Comparison of ENCODE assay signal across 8 mouse cellular contexts in the genomic region with DNA sequence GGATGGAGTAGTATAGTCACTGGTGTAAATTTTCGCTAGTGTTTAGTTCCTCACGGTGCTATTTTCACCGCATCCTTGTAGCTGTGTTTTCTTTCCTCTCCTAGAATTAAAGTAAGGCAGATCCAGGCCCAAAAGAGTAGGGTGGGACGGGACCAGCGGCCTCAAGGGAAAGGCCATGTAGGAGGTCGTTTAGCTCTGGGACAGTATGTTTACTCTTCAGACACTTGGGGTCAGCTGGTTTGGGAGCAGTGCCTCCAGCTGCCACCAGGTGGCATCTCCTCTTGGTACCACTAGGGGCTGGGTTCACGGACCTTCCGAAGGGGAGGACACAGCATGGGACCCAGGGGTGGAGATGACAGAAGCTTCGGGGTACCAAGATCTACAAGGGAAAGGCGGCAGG. TPM values are rescaled to one million over a fixed set of nuclear protein-coding genes. Genes with fewer than 3 reads are reported as not detected.
DNase-seq lines count a peak whose midpoint lies in the region; ATAC-seq and TF ChIP-seq lines count a peak whose summit lies in the region.

No protein-coding gene starts in this region.

- peaks cover 81% of the 10 kb centered on the region for H3K36me3 ChIP-seq in G1E (replicated peaks)
- peaks cover 42% of the 10 kb centered on the region for H3K36me3 ChIP-seq in forebrain, postnatal 0 days (ENCODE audit: insufficient read depth)
- peaks cover 23% of the 10 kb centered on the region for H3K36me3 ChIP-seq in lung, embryonic 15.5 days

- peak overlapping the region; percentile 80 for H3K4me2 ChIP-seq in forebrain, postnatal 0 days (ENCODE audit: low read depth)
- H3K4me2 ChIP-seq in lung, embryonic 15.5 days, result peak overlapping the region; percentile 67

- peak overlapping the region; percentile 72 for H3K9ac ChIP-seq in forebrain, postnatal 0 days
- H3K9ac ChIP-seq in lung, embryonic 15.5 days, result peak overlapping the region; percentile 68

- H3K27ac ChIP-seq in cerebellum, adult 2 months (ENCODE audit: insufficient read depth, low read length), result peak overlapping the region; percentile 79
- H3K27ac ChIP-seq in forebrain, postnatal 0 days (ENCODE audit: low read depth, low read length), result peak overlapping the region; percentile 90
- peak overlapping the region; percentile 76 for H3K27ac ChIP-seq in lung, embryonic 15.5 days

- peak; percentile 88 for TF ChIP-seq CTCF in G1E (IDR thresholded peaks at IDR 0.05; ENCODE audit: low read depth, low read length)
- peak; percentile 87 for TF ChIP-seq CTCF in cerebellum, adult 2 months (IDR thresholded peaks at IDR 0.05; ENCODE audit: borderline replicate concordance, insufficient read depth, low read depth, low read length)
- peak; percentile 91 for TF ChIP-seq CTCF in forebrain, postnatal 0 days (IDR thresholded peaks at IDR 0.05; ENCODE audit: low read depth)

- H3K4me3 ChIP-seq in G1E (ENCODE audit: low read depth, low read length), result peak overlapping the region; percentile 76
- H3K4me3 ChIP-seq in cerebellum, adult 2 months (replicated peaks; ENCODE audit: insufficient read depth, low read depth, low read length), result peak overlapping the region; percentile 99
- peak overlapping the region; percentile 70 for H3K4me3 ChIP-seq in forebrain, postnatal 0 days (ENCODE audit: low read depth, low read length)
- H3K4me3 ChIP-seq in lung, embryonic 15.5 days, result peak overlapping the region; percentile 69

- ATAC-seq in G1E (ENCODE audit: extremely low read depth, insufficient number of reproducible peaks, low FRiP score, poor library complexity, severe bottlenecking), result 0 out of 2 replicates have a peak, but pooled peaks have one; percentile 12
- ATAC-seq in forebrain, postnatal 0 days, result peak; percentile 68
- ATAC-seq in lung, embryonic 15.5 days (ENCODE audit: borderline replicate concordance, extremely low read depth, low FRiP score, low TSS enrichment), result peak; percentile 49; the same call in 1 of the 2 replicates

- TF ChIP-seq POLR2A in cerebellum, adult 2 months (IDR thresholded peaks at IDR 0.05; ENCODE audit: borderline replicate concordance, insufficient read depth, low read length), result no peak

- WGBS in cerebellum, adult 2 months, result under 1% methylated on average over 10 of the region's 10 CpGs
- 1% methylated on average over 10 of the region's 10 CpGs for WGBS in forebrain, postnatal 0 days
- 1% methylated on average over 10 of the region's 10 CpGs for WGBS in lung, embryonic 15.5 days

- peak; percentile 87 for DNase-seq in G1E (ENCODE audit: low spot score)
- DNase-seq in cerebellum, adult 2 months, result peak; percentile 76 to 84
- peak; percentile 80 for DNase-seq in forebrain, postnatal 0 days
- peak; percentile 91 for DNase-seq in heart, postnatal 4 days
- DNase-seq in layer of hippocampus, adult 8-10 months (ENCODE audit: low spot score in 2 of 2), result peak; percentile 76 to 78
- peak; percentile 44 for DNase-seq in ovary, adult 18-20 months (ENCODE audit: low spot score)
- DNase-seq in thymus, postnatal 0 days (ENCODE audit: low spot score), result peak; percentile 74

- H3K9me3 ChIP-seq in G1E (replicated peaks), result no peaks in the 10 kb centered on the region
- H3K9me3 ChIP-seq in forebrain, postnatal 0 days (ENCODE audit: low read length), result no peaks in the 10 kb centered on the region
- no peaks in the 10 kb centered on the region for H3K9me3 ChIP-seq in lung, embryonic 15.5 days

- H3K27me3 ChIP-seq in G1E (ENCODE audit: insufficient read depth, low read length), result no peaks in the 10 kb centered on the region
- no peaks in the 10 kb centered on the region for H3K27me3 ChIP-seq in cerebellum, adult 2 months (ENCODE audit: control insufficient read depth, insufficient read depth, low read length)
- H3K27me3 ChIP-seq in forebrain, postnatal 0 days (ENCODE audit: insufficient read depth, low read length), result no peaks in the 10 kb centered on the region
- H3K27me3 ChIP-seq in lung, embryonic 15.5 days, result no peaks in the 10 kb centered on the region

- H3K4me1 ChIP-seq in G1E (ENCODE audit: insufficient read depth, low read depth, low read length), result peaks cover 77% of the 10 kb centered on the region
- H3K4me1 ChIP-seq in cerebellum, adult 2 months (ENCODE audit: control insufficient read depth, insufficient read depth, low read length), result peaks cover 9% of the 10 kb centered on the region; the same call in 1 of the 2 replicates
- peaks cover 8% of the 10 kb centered on the region; the same call in 1 of the 2 replicates for H3K4me1 ChIP-seq in forebrain, postnatal 0 days (ENCODE audit: insufficient read depth)
- H3K4me1 ChIP-seq in lung, embryonic 15.5 days, result peaks cover 54% of the 10 kb centered on the region

RNA-seq across cellular contexts. Expression of a gene that starts 3.9 kb away (rescaled TPM):
- total RNA-seq in G1E (2014; fragmentation: Nextera tagmentation) (1.6 TPM in 1 of 2 replicates, not detected in the other), G1E (2017) (0.05 TPM in 1 of 2 replicates, not detected in the other)
- 0.08 and 0.13 TPM in 2 replicates for polyA plus RNA-seq in G1E (2012)
- 0.21 and 0.25 TPM in 2 replicates for polyA plus RNA-seq in cerebellum, adult 2 months (2012; rRNA removed)
- 0.33 and 0.38 TPM in 2 replicates for total RNA-seq in forebrain, postnatal 0 days (2014; rRNA removed)
- 0.13 and 0.15 TPM in 2 replicates for polyA plus RNA-seq in forebrain, postnatal 0 days (2015; fragmentation: Nextera tagmentation; extraction: Ambion mirVana)
- 1 to 10 TPM; 4.7 to 6.8 TPM for total RNA-seq in heart, postnatal 4 days (2021)
- total RNA-seq in layer of hippocampus, adult 8-10 months (2022), result under 1 TPM in 2 of 4 experiments, not detected in 2; 0.27 to 0.33 TPM
- 4.7 and 5.1 TPM in 2 replicates for polyA plus RNA-seq in lung, embryonic 15.5 days (2015; fragmentation: Nextera tagmentation; extraction: Ambion mirVana)
- polyA plus RNA-seq in thymus, postnatal 0 days (2015; fragmentation: Nextera tagmentation; extraction: Ambion mirVana), result 1.2 and 2.2 TPM in 2 replicates

RNA-seq across cellular contexts. Expression of a gene that starts 9.4 kb away (rescaled TPM):
- total RNA-seq in G1E (2014; fragmentation: Nextera tagmentation), result 143 and 157 TPM in 2 replicates
- total RNA-seq in G1E (2017), result 152 and 170 TPM in 2 replicates
- polyA plus RNA-seq in G1E (2012), result 439 and 593 TPM in 2 replicates
- 408 and 473 TPM in 2 replicates for polyA plus RNA-seq in cerebellum, adult 2 months (2012; rRNA removed)
- total RNA-seq in forebrain, postnatal 0 days (2014; rRNA removed), result 221 and 299 TPM in 2 replicates
- 377 and 441 TPM in 2 replicates for polyA plus RNA-seq in forebrain, postnatal 0 days (2015; fragmentation: Nextera tagmentation; extraction: Ambion mirVana)
- 100 to 1,000 TPM; 177 to 180 TPM for total RNA-seq in heart, postnatal 4 days (2021)
- total RNA-seq in layer of hippocampus, adult 8-10 months (2022), result 100 to 1,000 TPM; 224 to 262 (median 228) TPM
- 291 and 292 TPM in 2 replicates for polyA plus RNA-seq in lung, embryonic 15.5 days (2015; fragmentation: Nextera tagmentation; extraction: Ambion mirVana)
- polyA plus RNA-seq in thymus, postnatal 0 days (2015; fragmentation: Nextera tagmentation; extraction: Ambion mirVana), result 298 and 312 TPM in 2 replicates

RNA-seq across cellular contexts. Expression of a gene that starts 24.3 kb away (rescaled TPM):
- total RNA-seq in G1E (2014; fragmentation: Nextera tagmentation) (21.4 and 39.8 TPM in 2 replicates), G1E (2017) (19.7 and 20.7 TPM in 2 replicates)
- polyA plus RNA-seq in G1E (2012), result 33.1 and 33.9 TPM in 2 replicates
- polyA plus RNA-seq in cerebellum, adult 2 months (2012; rRNA removed), result 38.6 and 39.7 TPM in 2 replicates
- 46.6 and 55.2 TPM in 2 replicates for total RNA-seq in forebrain, postnatal 0 days (2014; rRNA removed)
- polyA plus RNA-seq in forebrain, postnatal 0 days (2015; fragmentation: Nextera tagmentation; extraction: Ambion mirVana), result 18.2 and 21.7 TPM in 2 replicates
- total RNA-seq in heart, postnatal 4 days (2021), result 10 to 100 TPM; 46.9 to 51.8 TPM
- total RNA-seq in layer of hippocampus, adult 8-10 months (2022), result 10 to 100 TPM; 37.1 to 51.5 (median 46.0) TPM
- polyA plus RNA-seq in lung, embryonic 15.5 days (2015; fragmentation: Nextera tagmentation; extraction: Ambion mirVana), result 55.9 and 58.9 TPM in 2 replicates
- 9.4 and 9.9 TPM in 2 replicates for polyA plus RNA-seq in thymus, postnatal 0 days (2015; fragmentation: Nextera tagmentation; extraction: Ambion mirVana)

RNA-seq across cellular contexts. Expression of a gene that starts 25.3 kb away (rescaled TPM):
- total RNA-seq in G1E (2014; fragmentation: Nextera tagmentation) (88.7 and 113 TPM in 2 replicates), G1E (2017) (35.5 and 43.4 TPM in 2 replicates)
- 247 and 287 TPM in 2 replicates for polyA plus RNA-seq in G1E (2012)
- polyA plus RNA-seq in cerebellum, adult 2 months (2012; rRNA removed), result 86.8 and 95.4 TPM in 2 replicates
- 66.1 and 96.9 TPM in 2 replicates for total RNA-seq in forebrain, postnatal 0 days (2014; rRNA removed)
- polyA plus RNA-seq in forebrain, postnatal 0 days (2015; fragmentation: Nextera tagmentation; extraction: Ambion mirVana), result 176 and 201 TPM in 2 replicates
- 10 to 100 TPM; 48.6 to 53.2 TPM for total RNA-seq in heart, postnatal 4 days (2021)
- total RNA-seq in layer of hippocampus, adult 8-10 months (2022), result 10 to 100 TPM; 74.8 to 87.6 (median 80.4) TPM
- polyA plus RNA-seq in lung, embryonic 15.5 days (2015; fragmentation: Nextera tagmentation; extraction: Ambion mirVana), result 101 and 102 TPM in 2 replicates
- polyA plus RNA-seq in thymus, postnatal 0 days (2015; fragmentation: Nextera tagmentation; extraction: Ambion mirVana), result 66.8 and 72.3 TPM in 2 replicates

RNA-seq across cellular contexts. Expression of a gene that starts 54.6 kb away (rescaled TPM):
- 10.5 and 16.6 TPM in 2 replicates for total RNA-seq in G1E (2014; fragmentation: Nextera tagmentation)
- 5.6 and 6.1 TPM in 2 replicates for total RNA-seq in G1E (2017)
- 3.9 and 6.5 TPM in 2 replicates for polyA plus RNA-seq in G1E (2012)
- 58.7 and 63.1 TPM in 2 replicates for polyA plus RNA-seq in cerebellum, adult 2 months (2012; rRNA removed)
- 30.7 and 35.9 TPM in 2 replicates for total RNA-seq in forebrain, postnatal 0 days (2014; rRNA removed)
- 125 and 134 TPM in 2 replicates for polyA plus RNA-seq in forebrain, postnatal 0 days (2015; fragmentation: Nextera tagmentation; extraction: Ambion mirVana)
- total RNA-seq in heart, postnatal 4 days (2021), result 10 to 100 TPM; 14.2 to 14.3 TPM
- 10 to 100 TPM; 70.1 to 86.2 (median 80.7) TPM for total RNA-seq in layer of hippocampus, adult 8-10 months (2022)
- polyA plus RNA-seq in lung, embryonic 15.5 days (2015; fragmentation: Nextera tagmentation; extraction: Ambion mirVana), result 84.6 and 87.1 TPM in 2 replicates
- 36.7 and 40.5 TPM in 2 replicates for polyA plus RNA-seq in thymus, postnatal 0 days (2015; fragmentation: Nextera tagmentation; extraction: Ambion mirVana)

Comparison
In these comparisons a context has a peak if more than half of its experiments do, and no peak if none do; other contexts are left out.
1. Peak in every context shown above with its lines: DNase-seq, ATAC-seq, H3K4me3 ChIP-seq and H3K27ac ChIP-seq.
2. ATAC-seq: peak in every context shown above with its lines; median percentile 68 in forebrain, postnatal 0 days; 49 in lung, embryonic 15.5 days; 12 in G1E.